Mouse (Mus musculus): ENCODE measurements at regions not wholly inside any gene's neighbourhood (a gene's known extent, or its start where the extent isn't known, plus 50 kb on each side); places are given as distances from the start of the nearest gene placed in this dataset.

DNA sequence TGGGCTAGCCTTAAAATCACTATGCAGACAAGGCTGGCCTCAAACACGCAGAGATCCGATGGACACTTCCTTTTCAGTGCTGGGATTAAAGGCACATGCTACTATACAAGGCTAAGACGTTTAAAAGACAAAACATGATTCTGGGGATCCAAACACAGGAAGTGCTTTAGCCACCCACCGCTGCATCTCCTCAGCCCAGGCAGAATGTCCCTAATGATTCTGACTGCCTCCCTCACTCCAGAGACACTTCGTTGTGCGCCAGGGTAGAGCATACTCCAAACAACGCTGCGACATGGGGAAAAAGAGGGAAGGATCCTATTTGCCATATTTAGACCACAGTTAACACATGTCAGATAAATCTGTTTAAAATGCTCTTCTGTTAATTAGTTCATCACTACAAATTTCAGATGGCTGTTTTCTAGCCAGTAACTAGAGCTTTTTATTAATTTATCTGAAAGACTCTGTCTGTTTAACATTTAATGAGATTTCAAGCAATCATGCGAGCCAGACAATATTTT lies 443.5 kb downstream of the Kif2b start:
- DNase-seq = no peak

DNA sequence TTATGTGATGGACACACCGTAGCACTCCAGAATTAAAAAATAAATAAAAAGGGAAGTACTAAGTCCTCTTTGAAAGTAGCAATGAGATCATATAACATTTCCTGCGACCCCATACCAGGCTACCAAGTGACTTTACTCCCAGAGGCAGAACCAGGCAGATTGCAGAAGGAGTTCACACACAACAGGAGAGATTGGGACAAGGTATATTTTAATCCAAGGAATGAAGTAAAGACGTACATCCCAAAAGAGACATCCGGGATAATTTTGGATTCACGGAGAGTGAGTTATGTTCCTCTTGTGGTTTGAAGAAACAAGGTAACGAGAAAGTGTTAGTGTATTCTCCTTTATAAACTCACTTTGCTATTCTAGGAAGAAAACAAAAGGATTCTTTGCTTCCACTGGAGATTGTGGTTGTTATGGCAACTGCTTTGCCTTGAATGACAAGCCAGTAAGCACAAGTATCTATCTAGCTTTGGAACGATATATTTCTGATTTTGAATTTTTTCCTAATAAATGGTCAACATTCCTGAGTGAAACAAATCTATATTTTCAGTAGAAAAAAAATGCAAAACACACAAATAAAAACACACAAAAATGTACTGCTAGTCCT lies 444.5 kb downstream of the Kif2b start:
- no peak for DNase-seq

DNA sequence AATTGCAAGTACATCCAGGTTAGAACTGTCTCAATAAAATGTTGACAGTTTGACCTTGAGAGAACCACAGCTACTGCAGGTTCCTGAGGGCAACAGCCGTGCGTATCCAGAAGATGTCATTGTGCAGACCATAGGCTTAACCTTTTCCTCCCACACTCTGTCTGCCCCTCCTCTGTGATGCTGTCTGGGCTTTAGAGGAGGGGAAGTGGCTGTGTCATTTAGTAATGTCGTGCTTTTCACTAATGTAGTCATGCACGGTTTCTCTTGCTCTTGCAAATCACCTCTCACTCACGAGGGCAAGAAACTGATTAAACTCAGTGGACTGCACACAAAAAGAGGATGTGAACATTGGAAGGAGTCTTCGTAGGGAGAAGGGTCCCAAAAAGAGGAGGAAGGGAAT lies 443.8 kb upstream of the Tom1l1 start:
- no peak for DNase-seq

DNA sequence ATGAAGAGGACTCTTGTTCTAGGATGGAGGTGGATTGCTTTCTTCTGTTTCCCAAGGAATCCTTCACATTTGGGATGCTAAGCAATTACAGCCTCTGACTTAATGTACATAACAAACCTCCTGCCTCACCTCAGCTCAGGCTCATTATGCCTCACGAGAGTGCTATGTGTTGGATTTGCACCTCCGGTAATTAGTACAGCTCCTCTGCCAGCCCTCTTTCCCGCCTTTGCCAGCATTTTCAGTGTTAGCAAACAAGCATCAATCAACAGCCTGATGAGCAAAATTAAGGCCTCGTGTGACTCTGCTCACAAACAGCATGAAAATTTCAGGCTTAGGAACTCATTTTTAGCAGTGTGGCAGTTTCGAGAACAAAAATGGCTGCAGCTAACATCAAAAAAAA lies 410.0 kb upstream of the Tom1l1 start:
- no peak for DNase-seq

DNA sequence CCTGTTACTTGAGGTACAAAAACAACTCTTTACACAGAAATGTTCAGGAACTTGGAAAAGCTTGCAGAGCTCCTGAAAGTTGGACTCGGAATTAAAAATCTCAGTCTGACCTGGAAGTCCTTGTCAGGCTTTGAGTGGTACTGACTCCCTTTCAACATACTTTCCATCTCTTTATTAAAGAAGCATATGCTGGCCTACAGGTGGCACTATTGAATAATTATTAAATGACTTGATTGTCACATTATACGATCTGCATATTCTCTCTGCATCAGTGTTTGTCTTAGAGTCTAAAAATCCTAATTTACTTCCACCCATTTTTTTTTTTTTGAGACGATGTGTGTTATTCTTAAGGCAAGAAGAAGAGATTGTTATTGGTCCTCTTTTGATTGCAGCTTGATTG lies 409.4 kb upstream of the Tom1l1 start:
- no peak for DNase-seq

DNA sequence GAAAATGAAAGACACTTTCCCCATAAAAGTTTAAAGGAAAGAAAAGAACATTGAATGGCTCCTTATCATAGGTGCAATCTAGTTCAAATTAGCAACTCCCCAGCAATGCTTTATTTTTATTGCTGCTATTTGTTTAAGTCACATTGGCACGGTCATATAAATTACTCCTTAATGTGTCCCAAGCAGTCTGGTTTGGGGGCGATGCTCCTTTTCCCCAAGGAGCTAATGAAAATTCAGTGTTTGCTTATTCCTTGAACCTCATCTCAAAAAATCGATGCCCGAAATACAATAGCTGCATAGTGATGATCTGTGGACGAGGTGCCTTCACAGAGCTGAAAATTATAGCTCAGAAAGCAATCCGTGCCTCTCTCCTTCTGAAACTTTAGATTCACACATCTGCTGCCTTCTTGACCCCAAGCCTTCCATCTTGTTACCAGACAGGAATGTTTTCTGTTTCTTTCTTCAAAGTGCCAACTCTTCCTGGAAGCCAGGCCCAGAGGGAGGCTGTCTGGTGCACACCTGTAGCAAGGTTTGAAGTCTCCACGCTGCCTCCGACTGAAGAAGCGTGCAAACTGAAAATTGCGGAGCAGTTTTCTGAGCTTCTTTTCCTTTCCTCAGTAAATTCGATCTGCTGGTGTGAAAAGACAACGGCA lies 408.0 kb upstream of the Tom1l1 start:
- DNase-seq = no peak

DNA sequence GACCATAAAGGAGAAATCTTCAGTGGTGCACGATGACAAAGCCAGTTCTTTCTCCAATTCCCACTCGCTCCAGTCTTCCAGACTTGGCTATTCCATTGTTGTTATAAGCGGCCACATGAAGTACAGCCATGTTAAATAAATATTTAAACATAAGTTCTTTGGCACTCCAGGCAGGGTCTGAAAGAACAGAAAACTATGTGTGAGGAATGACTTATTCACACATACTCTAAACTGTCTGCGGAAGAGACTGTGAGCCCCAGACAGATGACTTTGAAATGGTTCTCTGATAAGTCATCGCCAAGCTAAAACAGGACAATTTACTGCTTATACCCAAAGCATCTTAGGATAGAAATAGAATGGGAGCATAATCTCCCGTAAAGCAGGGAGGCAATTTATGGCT lies 377.2 kb upstream of the Tom1l1 start:
- DNase-seq = no peak

DNA sequence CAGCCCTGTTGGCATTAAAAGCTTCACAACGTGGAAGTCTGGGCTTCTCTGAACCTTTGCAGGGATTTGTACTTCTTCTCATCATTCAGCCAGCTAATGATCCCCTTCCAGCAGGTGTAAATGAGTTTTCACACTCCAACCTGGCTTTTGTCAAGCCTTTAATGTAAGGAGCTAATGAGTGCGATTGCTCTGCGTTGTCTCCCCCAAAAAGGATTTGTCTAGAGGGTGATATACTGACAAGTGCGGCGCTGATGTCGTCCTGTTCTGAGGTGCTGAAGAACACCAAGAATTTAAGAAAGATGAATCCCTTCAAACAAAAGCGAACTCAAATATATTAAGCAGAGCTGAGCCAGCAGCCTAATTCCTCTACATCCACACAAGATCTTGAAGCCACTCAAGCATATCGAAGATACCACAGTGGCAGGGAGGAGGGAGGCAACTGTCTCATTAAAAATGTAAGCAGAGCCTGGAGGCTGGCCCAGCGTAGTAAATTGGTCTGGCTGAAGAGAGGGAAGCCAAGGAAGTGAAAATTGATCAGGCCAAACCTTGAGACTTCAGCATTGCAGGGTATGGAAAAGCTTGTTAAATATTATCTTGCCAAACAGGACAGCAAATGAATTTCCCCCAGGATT lies 368.9 kb upstream of the Tom1l1 start:
- DNase-seq = no peak

DNA sequence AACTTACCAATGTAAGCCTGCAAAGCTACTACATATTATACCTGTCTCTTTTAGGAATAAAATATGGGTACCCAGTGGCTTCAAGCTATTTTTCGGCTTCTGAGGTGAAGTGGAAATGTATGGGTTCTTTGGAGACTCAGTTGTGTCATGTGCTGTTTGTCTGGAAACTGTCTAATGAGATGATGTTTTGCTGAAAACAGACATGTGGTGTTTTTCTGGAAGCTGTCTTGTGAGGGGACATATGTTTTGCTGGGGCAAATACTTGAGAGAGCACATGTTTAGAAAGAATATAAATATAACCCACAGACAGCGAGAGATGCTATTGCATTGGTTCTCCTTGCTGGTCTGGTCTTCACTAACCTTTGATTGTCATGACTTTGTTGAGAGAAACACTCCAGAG lies 365.2 kb upstream of the Tom1l1 start:
- DNase-seq = no peak

DNA sequence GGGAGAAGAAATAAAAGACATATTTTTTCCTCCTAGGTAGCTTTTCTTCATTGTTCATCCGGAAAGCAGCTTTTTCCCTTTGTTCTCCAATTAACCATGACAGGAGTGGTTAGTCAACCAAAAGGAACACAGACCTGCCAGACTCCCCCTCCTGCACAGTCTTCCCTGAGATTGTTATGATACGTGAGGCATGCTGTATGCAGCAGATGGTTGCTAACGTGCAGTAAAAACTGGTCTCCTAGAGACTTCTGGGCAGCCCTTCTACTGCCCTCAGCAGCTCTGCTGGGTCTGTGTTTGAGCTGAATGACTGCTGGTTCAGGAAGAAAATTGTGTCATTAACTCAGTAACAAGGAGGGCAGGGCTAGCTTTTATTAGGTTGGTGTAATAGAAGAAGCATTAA lies 363.5 kb upstream of the Tom1l1 start:
- DNase-seq = no peak

DNA sequence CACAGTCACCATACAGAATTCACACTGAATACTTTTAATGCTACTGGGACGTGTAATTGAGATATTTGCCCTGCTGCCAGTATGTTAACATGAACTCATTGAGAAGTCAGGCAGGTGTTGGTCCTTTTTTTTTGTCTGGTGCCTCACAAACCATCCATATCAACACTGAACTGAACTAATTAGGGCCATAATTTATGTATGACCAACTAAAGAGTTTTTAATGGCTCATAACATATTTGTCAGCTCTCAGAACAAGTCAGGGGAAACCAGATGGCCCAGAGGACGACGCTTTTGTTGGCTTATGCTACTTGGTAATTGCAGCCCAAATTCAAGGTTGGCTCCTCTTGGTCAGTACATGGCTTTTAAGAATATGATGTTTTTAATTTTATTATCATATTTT lies 353.3 kb upstream of the Tom1l1 start:
- no peak for DNase-seq

Measured in cerebellum, adult 11-12 months (tissue).